Mouse (Mus musculus) liver (tissue): ENCODE results near the gene Mst1.

Experiments used
- DNase-seq: peaks from one replicate; pipeline ENCODE4 v3.0.0-alpha.2; 2020; ENCODE audit warnings: mixed read lengths

The Mst1 gene

GRCm38 (mm10) chr9:108133478-108133877 is 53.2 kb downstream of the Mst1 start:
- no peak for DNase-seq
